Mouse (Mus musculus): ENCODE results near the gene Adgrg1. TPM values are rescaled to one million over a fixed set of nuclear protein-coding genes. Genes with fewer than 3 reads are reported as not detected.
"Not testable (repeated sequence)": the region's sequence is repeated elsewhere in the genome, so short reads cannot be mapped to it uniquely, and the experiment has no call there.

Gene Adgrg1
- polyA plus RNA-seq, 1 experiment, result 26.3 TPM

DNA sequence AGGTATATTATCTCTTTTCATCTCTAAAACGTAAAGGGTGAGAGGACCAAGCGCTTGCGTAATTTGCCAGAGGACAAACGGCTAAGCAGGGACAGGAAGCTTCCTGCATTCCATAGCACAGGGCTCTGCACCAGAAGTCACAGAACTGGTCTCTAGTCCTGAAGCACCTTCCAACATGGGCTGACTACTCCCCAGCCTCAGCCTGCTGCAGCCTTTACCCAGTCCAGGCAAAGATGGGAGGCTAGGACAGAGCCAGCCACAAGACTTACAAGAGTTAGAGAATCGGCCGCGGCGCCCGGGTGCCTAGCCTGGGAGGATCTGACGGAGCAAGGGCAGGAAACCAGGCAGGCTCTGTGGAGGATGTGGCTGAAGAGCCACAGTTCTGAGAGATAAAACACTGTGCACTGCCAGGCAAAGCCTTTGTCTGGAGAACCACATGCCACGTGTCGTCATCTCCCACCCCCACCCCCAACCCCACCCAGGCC is 45.8 kb downstream of the Adgrg1 start:
- WGBS, result 36% methylated on average over 12 of the region's 12 CpGs
- DNase-seq (ENCODE audit: low read depth, low spot score), result no peak

DNA sequence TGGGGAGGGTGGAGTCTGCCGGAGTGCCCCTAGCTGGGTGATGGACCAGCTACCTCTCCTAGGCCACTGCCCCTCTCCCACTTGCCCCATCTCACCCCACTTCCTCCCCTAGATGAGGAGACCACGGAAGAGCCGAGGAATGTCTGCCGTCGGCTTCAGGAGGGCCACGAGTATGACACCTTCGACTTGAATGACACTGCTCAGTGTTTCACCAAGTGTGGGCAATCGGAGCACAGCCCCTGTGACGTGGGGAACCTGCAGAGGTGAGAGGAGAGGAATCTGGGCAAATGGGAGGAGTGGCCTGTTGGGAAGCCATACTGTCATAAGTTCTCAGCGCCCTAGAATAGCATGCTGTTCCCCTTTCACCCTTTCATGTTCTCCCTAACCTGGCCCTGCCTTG is 46.3 kb downstream of the Adgrg1 start:
- DNase-seq (ENCODE audit: low read depth, low spot score), result no peak

DNA sequence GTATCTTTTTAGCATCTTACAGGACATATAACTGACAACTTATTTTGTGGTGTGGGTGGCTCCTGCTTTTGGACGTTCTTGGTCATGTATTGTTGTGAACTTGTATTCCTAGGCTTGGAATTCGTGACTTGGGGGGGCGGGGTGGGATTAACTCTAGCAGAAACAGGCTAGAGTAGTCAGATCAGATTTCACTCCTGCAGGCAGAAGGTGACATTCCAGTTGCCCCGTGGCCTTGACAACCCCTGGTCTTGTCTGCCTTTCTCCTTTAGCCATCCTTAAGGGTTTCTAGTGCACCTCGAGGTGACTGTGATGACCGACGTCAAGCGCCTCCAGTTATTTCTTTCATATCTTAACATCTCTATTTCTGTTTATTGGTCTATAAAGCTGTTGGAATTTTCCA is 48.6 kb downstream of the Adgrg1 start:
- no peak for DNase-seq (ENCODE audit: low read depth, low spot score)
- 18% methylated on average over 8 of the region's 8 CpGs for WGBS

More for the DNA sequence above, 46.3 kb downstream of the Adgrg1 start:
- 70% methylated on average over 10 of the region's 10 CpGs for WGBS

DNA sequence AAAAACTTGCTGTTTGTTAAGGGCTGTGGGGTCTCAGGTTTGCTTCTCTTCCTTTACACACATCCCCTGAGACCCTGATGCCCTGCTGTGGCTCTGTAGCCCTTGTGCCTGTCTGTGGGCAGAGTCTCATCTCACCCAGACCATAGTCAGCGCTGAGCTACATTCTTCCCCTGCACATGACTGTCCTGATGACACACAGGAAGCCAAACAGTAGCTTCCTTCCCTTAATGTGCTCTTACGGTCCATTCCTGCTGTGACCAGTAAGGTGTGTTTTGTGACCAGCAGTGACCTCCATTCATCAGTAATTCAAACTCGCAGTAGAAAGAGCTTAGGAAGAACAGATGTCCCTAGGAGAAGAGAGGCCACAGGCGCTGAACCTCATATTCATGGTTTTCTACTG is 49.8 kb downstream of the Adgrg1 start:
- 61% methylated on average over 4 of the region's 4 CpGs for WGBS
- no peak for DNase-seq (ENCODE audit: low read depth, low spot score)

DNA sequence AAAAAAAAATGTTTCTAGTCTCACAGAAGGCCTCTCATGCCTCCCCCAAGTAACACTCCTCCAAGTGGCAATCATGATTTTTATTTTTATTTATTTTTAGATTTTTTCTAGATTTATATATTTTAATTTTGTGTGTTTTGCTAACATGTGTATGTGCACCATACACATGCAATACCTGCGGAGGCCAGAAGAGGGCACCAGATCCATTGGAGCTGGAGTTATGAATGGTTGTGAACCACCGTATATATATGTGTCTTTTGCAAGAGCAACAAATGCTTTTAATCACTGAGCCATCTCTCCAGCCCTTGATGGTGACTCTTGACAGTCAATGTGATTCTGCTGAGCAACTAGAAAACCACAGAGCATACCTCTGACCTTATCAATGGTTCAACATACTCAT is 50.9 kb downstream of the Adgrg1 start:
- 69% methylated on average over 2 of the region's 2 CpGs for WGBS
- DNase-seq (ENCODE audit: low read depth, low spot score), result no peak

DNA sequence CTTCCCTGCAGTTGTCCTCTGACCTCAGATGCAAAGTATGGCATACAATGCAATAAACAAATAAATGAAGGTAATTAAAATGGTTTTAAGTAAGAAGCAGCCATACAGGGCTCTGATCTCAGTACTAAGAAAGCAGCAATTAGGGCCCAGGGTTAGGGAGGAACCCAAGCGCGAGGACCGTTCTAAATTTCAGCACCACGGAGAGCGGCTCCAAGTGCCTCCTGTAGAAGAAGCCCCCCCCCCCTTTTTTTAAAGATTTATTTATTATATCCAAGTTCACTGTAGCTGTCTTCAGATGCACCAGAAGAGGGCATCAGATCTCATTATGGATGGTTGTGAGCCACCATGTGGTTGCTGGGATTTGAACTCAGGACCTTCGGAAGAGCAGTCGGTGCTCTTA is 53.8 kb downstream of the Adgrg1 start:
- 58% methylated on average over 7 of the region's 7 CpGs for WGBS
- DNase-seq (ENCODE audit: low read depth, low spot score), result not testable (repeated sequence)

DNA sequence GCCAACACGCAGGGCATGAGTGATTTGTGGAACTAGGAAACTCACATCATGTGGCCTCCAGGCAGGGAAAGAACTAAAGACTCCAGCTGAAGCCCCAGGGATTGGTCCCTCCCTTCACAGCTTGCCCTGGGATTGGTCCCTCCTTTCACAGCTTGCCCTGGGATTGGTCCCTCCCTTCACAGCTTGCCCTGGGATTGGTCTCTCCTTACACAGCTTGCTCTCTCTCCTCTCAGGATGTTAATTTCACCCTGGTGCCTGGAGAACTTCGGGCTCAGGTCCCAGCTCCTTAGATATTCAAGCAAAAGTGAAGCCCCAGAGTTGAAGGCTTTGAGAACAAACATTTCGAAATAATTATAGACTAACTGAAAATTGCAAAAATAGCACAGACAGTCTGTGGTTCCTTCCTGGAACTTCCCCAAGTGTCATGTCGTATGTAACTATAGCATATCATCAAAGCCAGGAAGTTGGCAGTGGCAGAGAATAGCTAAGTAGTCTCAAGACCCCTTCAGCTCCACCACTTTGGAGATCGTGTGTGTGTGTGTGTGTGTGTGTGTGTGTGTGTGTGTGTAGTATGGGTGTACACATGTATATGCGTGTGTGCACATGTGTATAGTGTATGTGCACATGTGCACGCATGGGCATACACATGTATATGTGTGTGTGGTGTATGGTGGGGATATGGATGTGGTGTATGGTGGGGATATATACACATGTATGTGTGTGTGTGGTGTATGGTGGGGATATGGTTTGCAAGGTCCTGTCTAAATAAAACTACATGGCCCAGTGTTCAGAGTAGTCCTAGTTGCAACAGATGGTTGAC is 62.8 kb downstream of the Adgrg1 start:
- no peak for DNase-seq (ENCODE audit: low read depth, low spot score)
- WGBS, result 48% methylated on average over 7 of the region's 7 CpGs

DNA sequence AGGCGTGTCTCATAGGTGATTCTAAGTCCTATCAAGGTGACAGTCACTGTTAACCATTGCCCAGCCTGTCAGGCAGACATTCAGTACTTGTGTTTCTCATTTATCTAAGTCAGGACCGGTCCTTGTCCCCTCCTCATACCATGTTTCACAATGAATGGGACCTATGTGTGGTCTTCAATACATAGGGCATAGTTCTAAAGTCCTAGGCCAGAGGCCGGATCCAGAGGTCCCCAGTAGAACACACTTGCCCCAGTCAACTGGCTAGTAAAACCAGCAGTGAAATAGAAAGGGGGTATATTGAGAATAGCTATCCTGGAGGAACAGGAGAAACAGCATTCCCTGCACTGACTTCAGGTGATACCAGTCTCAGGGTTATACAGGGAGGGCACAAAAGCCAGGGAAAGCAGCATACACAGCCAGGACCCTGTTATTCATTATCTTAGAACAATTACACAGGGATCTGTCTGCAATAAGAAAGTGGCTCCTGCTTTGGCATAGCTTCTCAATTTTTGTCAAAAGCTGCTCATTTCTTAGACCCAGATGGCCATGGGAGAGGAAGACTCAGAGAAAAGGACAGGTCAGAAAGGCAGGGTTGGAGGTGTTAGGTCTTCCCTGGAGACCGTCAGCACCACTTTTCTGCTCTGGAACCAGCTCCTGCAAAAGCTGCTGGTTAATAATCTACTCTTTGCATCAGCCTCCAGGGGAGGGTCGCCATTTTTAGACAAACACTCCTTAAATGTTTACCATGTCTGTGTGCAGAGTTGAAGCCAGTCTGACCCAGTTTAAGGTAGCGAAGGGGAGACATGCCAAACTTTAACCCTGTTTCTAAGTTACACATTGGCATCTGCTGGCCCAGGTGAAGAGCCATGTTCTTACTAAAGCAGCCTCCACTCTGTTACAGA is 67.6 kb downstream of the Adgrg1 start:
- 41% methylated on average over 6 of the region's 6 CpGs for WGBS
- DNase-seq (ENCODE audit: low read depth, low spot score), result no peak

DNA sequence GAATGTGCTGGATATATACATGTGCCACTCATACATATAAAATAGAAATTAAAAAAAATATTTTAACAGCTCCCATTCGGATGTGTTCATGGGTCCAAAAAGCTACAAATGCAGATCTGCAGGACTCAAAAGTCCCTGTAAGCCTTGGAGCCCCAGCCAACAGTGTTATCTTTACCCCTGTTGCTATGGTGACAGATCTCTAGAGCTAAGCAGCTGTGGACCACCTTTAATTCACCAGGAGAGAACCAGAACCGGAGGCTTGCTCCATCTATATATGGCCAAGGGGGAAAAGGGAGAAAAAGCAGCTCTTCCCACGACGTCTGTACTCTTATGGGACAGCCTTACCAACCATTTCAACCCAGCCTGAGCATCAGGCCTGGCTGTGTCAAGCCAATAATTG is 70.3 kb downstream of the Adgrg1 start:
- no peak for DNase-seq (ENCODE audit: low read depth, low spot score)
- WGBS, result 60% methylated on average over 4 of the region's 4 CpGs

DNA sequence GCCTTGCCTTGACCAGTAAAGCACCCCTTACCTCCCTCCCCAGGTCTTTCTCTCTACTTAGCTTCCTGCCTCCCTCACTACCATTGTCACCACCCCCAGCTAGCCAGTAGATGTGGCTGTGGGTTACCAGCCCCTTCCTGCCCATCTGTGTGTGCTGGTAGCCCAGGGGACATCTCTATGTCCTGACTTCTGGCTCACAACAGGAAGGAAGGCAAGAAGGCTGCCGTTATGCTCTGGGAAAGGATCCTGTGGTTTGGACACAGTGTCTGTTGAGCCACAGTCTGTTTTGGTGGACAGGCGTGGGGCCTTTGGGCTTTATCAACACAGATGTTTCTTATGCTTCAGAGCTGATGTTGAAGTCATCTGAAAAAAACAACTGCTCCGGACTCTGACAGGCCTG is 72.4 kb downstream of the Adgrg1 start:
- 63% methylated on average over 3 of the region's 3 CpGs for WGBS
- no peak for DNase-seq (ENCODE audit: low read depth, low spot score)

DNA sequence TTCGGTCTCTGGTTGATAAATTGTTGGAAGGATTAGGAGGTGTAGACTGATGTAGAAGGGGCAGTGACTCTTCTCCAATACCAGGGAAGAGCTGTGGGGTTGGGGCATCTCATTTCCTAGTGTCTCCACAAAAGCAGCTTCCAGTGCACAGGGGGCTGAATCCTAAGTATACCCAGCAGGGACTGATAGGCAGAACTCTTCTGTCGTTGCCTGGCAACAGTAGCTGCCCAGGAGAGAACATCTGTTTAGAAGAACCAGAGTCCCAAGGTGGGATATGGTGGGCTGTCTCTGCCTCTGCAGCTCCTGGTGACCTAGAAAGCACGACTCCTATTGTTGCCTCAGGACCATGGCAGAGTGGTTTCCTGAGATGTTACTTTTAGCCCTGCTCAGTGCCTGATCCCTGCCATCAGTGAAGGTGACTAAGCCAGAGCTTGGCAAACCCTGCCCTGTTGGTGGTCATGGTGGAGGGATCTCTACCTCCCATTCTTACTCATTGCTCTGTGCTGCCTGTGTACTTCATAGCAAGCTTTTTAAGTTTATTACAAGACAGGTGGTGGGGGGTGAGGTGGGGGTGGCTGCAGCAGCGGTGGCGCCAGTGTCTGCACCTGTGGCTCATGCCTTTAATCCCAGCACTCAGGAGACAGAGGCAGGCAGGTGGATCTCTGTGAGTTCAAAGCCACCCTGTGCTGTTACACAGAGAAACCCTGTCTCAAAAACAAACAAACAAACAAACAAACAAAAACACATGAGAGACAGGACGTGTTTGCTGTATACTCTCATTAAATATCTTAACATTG is 73.5 kb downstream of the Adgrg1 start:
- no peak for DNase-seq (ENCODE audit: low read depth, low spot score)
- 66% methylated on average over 6 of the region's 6 CpGs for WGBS

DNA sequence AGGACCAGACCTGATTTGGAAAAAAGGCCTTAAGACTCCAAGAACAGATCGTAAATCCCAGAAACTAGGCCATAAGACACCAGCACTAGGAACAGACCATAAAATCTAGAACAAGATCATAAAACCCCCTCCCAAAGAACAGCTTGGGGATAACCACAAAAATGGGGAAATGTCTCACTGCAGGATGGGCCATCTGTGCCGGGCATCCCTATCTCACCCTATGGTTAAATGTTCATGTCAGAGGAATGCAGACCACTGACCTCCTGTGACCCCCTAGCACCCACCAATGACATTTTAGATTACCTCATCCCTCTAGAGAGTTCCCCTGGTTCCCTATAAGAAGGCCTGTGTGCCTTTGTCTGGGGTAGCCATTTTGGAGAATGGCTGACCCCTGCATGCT is 75.1 kb downstream of the Adgrg1 start:
- WGBS, result 30% methylated on average over 2 of the region's 2 CpGs
- DNase-seq (ENCODE audit: low read depth, low spot score), result no peak

DNA sequence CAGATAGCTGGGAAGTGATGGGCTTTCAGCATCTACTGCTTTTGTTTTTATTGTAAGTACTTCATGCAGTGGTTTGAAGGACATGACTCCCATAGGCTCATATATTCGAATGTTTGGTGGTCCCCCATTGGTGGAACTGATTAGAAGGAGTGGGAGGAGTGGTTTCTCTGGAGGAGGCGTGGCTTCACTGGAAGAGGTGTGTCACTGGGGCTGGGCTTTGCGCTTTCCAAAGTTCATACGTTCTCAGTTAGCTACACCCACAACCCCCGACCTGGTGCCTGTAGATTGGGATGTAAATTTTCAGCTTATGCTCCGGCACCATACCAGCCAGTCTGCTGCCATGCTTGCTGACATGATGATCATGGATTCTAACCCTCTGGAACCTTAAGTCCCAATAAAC is 79.9 kb downstream of the Adgrg1 start:
- no peak for DNase-seq (ENCODE audit: low read depth, low spot score)
- 46% methylated on average over 6 of the region's 6 CpGs for WGBS

DNA sequence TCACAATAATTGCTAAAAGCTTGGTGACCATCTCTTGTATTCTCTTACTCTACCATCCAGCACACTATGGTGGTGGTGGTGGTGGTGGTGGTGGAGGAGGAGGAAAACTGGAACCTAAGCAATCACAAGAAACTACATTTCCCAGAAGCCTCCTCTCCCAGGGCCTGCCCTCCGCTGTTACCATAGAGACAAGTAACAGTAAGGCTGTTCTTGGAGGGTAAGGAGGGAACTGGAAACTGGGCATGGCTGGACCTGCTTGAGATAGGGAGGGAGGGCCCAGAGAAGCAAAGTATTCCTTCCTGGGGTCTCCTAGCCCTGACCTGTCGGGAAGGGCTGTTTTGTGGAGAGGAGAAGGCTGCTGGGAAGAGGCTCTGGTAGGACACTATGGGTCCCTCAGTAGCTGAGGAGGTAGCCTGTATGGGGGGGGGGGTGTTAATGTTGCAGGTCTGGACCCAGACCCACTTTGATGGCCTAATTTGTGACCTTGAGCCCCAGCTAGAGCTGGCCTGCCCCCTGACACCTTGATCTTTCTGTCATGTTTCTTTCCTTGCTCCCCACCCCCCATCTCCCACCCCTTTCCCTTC is 80.5 kb downstream of the Adgrg1 start, which contains the start of gene Drc7:
Gene Drc7 (plus strand): TSS at position 177 of the 584 bp plus-strand sequence.
- 27% methylated on average over 2 of the region's 2 CpGs for WGBS
- DNase-seq (ENCODE audit: low read depth, low spot score), result no peak

DNA sequence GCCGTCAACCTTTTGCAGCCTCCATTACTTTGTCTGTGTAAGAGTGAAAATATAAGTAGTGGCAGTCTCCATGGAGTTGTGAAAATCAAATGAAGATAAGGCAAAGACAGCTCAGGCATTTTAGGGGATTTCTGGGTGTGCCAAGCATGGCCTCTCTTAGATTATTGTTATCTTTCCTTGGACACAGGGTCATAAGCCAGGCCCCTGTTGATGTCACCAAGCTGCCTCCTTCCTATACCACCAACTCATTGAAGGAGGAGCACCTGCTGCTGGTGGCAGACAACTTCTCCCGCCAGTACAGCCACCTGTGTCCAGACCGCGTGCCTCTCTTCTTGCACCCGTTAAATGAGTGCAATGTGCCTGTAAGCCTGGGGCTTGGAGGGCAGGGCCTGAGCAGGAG is 81.9 kb downstream of the Adgrg1 start:
- DNase-seq (ENCODE audit: low read depth, low spot score), result no peak
- 67% methylated on average over 5 of the region's 5 CpGs for WGBS

DNA sequence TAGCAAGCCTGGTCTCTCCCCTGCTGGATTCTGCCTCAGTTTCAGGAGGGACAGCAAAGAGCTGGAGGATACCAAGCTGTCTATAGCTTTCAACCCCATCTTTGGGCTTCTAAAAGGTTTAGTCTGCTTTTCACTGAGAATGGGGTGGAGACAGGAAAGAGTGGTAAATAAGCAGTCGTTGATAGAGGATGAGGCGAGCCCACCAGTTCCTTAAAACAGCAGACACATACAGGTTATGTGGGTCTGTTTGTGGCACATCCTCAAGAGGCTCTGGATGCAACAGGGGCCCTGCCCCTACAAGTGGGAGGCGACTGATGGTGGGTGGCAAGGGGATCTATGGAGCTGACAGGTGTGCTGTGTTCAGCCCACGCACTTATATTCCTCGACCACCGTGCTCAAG is 84.1 kb downstream of the Adgrg1 start:
- DNase-seq (ENCODE audit: low read depth, low spot score), result no peak
- 74% methylated on average over 6 of the region's 6 CpGs for WGBS

DNA sequence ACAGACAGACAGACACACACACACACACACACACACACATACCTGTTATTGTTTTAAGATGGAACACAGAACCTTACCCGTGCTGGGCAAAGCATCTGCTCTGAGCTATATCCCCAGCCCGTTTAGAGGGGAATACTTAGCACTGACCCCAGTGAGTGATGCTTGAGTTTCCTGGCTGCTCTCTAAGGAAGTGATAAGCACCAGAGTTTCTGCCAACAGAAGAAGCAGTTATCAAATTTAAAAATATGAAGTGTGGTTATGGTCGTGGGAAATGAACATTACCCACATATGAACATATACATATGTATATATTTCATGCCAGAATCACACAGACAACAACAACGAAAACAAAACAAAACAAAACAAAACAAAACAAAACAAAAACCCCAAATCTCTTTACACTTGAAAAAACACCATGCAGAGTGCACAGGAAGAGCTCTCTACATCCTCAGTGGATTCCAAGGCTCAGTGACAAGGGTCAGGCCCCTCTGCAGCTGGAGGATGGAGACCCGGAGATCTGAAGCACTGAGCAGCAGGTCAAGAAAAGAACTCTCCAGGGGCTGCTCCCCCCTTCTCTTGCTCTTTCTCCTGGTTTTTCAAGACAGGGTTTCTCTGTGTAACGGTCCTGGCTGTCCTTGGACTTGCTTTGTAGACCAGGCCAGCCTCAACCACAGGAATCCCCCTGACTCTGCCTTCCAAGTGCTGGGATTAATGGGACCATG is 85.4 kb downstream of the Adgrg1 start:
- DNase-seq (ENCODE audit: low read depth, low spot score), result no peak
- WGBS, result 49% methylated on average over 6 of the region's 6 CpGs
